ENCODE assay signal across 44 mouse cellular contexts in the genomic region with DNA sequence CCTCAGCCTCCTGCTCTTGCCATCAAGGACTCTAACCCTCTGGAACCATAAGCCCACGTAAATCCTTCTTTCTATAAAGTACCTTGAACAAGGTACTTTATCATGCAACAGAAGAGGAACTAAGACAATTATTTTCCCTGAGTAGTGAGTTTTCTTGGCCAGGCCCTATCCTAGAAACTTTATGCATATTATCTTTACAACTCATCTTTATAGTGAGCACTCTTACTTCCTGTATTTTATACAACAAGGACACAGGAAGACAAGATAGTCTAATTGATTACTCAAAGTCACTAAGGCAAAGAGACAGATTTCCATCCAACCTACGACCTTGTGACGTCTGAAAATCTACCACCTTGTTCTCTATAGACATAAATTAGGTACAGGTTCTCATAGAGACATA. TPM values are rescaled to one million over a fixed set of nuclear protein-coding genes. Genes with fewer than 3 reads are reported as not detected.
"Had no signal": no experiment of that assay in that cellular context is flagged by ENCODE, and none has a peak within 500 bp of the region (broad histone marks: within the 10 kb centered on the region; RNA-seq: fewer than 3 reads in every experiment).

No protein-coding gene starts in this region.

- H3K9me3 ChIP-seq: heart, embryonic 10.5 days; heart, embryonic 12.5 days; heart, embryonic 13.5 days; heart, embryonic 15.5 days; hindbrain, embryonic 10.5 days; hindbrain, embryonic 12.5 days; hindbrain, embryonic 13.5 days; hindbrain, embryonic 15.5 days; intestine, embryonic 15.5 days; kidney, embryonic 15.5 days had no signal

- H3K4me3 ChIP-seq: heart, embryonic 10.5 days; heart, embryonic 12.5 days; heart, embryonic 13.5 days; heart, embryonic 15.5 days; hindbrain, embryonic 10.5 days; hindbrain, embryonic 12.5 days; hindbrain, embryonic 13.5 days; hindbrain, embryonic 15.5 days; intestine, embryonic 15.5 days; kidney, embryonic 15.5 days; layer of hippocampus, adult 2 months; left cerebral cortex, adult 2 months had no signal

- ATAC-seq: hindbrain, embryonic 16.5 days; hindbrain, postnatal 0 days; inflammation-experienced regulatory T-cells, adult 6 months; intestine, embryonic 15.5 days; intestine, embryonic 16.5 days; intestine, postnatal 0 days had no signal

- H3K27ac ChIP-seq: heart, embryonic 10.5 days; heart, embryonic 13.5 days; heart, embryonic 15.5 days; hindbrain, embryonic 10.5 days; hindbrain, embryonic 12.5 days; hindbrain, embryonic 13.5 days; hindbrain, embryonic 14.5 days; hindbrain, embryonic 15.5 days; hindbrain, postnatal 0 days; intestine, embryonic 15.5 days; kidney, embryonic 15.5 days; kidney, postnatal 0 days; layer of hippocampus, adult 2 months; left cerebral cortex, adult 2 months had no signal

- H3K4me1 ChIP-seq: heart, embryonic 10.5 days; heart, embryonic 12.5 days; heart, embryonic 15.5 days; hindbrain, embryonic 10.5 days; hindbrain, embryonic 12.5 days; hindbrain, embryonic 13.5 days; hindbrain, embryonic 15.5 days; intestine, embryonic 15.5 days; kidney, embryonic 15.5 days had no signal

- H3K27me3 ChIP-seq: heart, embryonic 12.5 days; heart, embryonic 13.5 days; heart, embryonic 15.5 days; hindbrain, embryonic 12.5 days; hindbrain, embryonic 13.5 days; hindbrain, embryonic 15.5 days; intestine, embryonic 15.5 days; kidney, embryonic 15.5 days had no signal

- H3K4me2 ChIP-seq: heart, embryonic 11.5 days; heart, embryonic 12.5 days; heart, embryonic 13.5 days; heart, embryonic 15.5 days; hindbrain, embryonic 12.5 days; hindbrain, embryonic 13.5 days; hindbrain, embryonic 14.5 days; hindbrain, embryonic 15.5 days; intestine, embryonic 15.5 days; kidney, embryonic 15.5 days had no signal

- H3K9ac ChIP-seq: heart, embryonic 12.5 days; heart, embryonic 13.5 days; heart, embryonic 15.5 days; hindbrain, embryonic 12.5 days; hindbrain, embryonic 13.5 days; hindbrain, embryonic 14.5 days; hindbrain, embryonic 15.5 days; intestine, embryonic 15.5 days; kidney, embryonic 15.5 days had no signal

- DNase-seq: heart, postnatal 10 days; heart, postnatal 14 days; heart, postnatal 36 days; heart, postnatal 4 days; kidney, adult 11 months; kidney, adult 18-20 months; kidney, adult 2 months; kidney, adult 8-10 months; kidney, adult 9 months; kidney, postnatal 10 days; kidney, postnatal 14 days; kidney, postnatal 25 days; kidney, postnatal 36 days; kidney, postnatal 4 days; layer of hippocampus, adult 9-11 months; layer of hippocampus, postnatal 36 days had no signal

RNA-seq across cellular contexts. Expression of gene Gm20379, which starts 34.0 kb away (rescaled TPM):
- total RNA-seq: heart, postnatal 10 days; heart, postnatal 14 days; heart, postnatal 25 days; heart, postnatal 36 days; heart, postnatal 4 days; hematopoietic stem cell, adult 5-6 weeks; hindbrain, postnatal 0 days; layer of hippocampus, adult 18-20 months; layer of hippocampus, adult 2 months; layer of hippocampus, postnatal 10 days; layer of hippocampus, postnatal 14 days; layer of hippocampus, postnatal 25 days; layer of hippocampus, postnatal 36 days; left cerebral cortex, adult 18-20 months; left cerebral cortex, adult 2 months had no signal
- polyA plus RNA-seq: kidney, adult 2 months; large intestine, adult 2 months had no signal
